Mouse (Mus musculus) liver, postnatal 0 days (tissue): ENCODE measurements around the gene Pitpnm3.

Source experiments
- CTCF ChIP-seq: sonication (generic); IDR thresholded peaks from 2 replicates; pipeline ENCODE4 v1.5.1; 2016; ENCODE audit warnings: antibody characterized with exemption, low read depth
- EP300 ChIP-seq: IDR thresholded peaks from 2 replicates; pipeline ENCODE4 v1.6.1; 2016; ENCODE audit warnings: antibody characterized with exemption, low read depth, mild to moderate bottlenecking

DNA sequence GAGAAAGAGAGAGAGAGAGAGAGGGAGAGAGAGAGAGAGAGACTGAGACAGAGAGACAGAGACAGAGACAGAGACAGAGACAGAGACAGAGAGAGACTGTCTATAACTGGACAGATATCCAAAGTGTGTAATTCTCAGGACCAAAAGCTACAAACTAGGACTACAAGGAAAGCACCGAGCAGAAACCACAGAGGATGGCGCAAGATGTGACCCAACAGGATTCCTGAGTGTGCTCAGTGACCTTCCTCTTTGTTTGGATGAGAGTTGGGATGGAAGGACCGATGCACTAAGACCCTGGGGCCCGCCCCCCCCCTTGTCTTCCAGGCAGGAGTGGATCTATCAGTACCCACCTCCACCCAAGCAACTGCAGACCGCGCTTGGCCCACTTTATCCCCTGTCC is 130.0 kb downstream of the Pitpnm3 start:
- no peak for TF ChIP-seq CTCF
- no peak for TF ChIP-seq EP300
